Mouse (Mus musculus): ENCODE measurements around the gene Plpp1. TPM values are rescaled to one million over a fixed set of nuclear protein-coding genes. Genes with fewer than 3 reads are reported as not detected.
A peak's percentile ranks its signal among the peaks of the same experiment; 100 is the strongest.

Plpp1 gene
- polyA plus RNA-seq, 1 experiment from 2014 or later, result 137 TPM

DNA sequence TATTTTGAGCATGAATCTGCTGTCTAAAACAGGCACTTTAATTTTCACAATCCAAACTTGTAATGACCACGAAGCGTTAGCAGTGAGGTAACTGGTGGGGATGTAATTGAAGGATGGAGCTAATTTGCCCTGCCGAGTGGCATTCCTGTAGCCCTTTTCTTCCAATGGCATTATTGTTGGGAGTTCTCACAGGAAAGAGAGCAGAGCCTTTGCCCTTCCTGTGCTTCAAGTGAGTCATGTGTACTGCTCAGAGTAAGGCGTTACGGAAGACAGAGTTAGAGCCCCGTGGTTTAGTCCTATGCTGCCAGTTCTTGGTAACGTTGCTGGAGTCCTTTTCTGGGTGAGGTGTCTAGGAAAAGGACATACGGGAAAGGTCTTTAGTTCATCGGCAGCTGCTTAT, 10.2 kb downstream of the Plpp1 start:
- DNase-seq (ENCODE audit: low spot score) (no peak), ATAC-seq (ENCODE audit: low FRiP score, low TSS enrichment) (peak; percentile 67)
- WGBS, result 55% methylated on average over 9 of the region's 9 CpGs
- peak overlapping the region; percentile 5; the same call in 1 of the 2 replicates for H3K4me2 ChIP-seq (replicated peaks; ENCODE audit: low read depth)
- no peaks in the 10 kb centered on the region for H3K27me3 ChIP-seq (ENCODE audit: control insufficient read depth, insufficient read depth, low read length)
- H3K27ac ChIP-seq (replicated peaks), result 0 out of 2 replicates have a peak overlapping the region, but pooled peaks have one; percentile 35
- H3K4me1 ChIP-seq (replicated peaks; ENCODE audit: control insufficient read depth, insufficient read depth), result 0 out of 2 replicates have a peak, but pooled peaks cover 2% of the 10 kb centered on the region
- peaks cover 7% of the 10 kb centered on the region; the same call in 1 of the 2 replicates for H3K36me3 ChIP-seq (ENCODE audit: control insufficient read depth, insufficient read depth, low read length)
- no peak overlapping the region for H3K9ac ChIP-seq (ENCODE audit: low read length)
- no peaks in the 10 kb centered on the region for H3K9me3 ChIP-seq (ENCODE audit: control insufficient read depth, low read length)
- no peak for TF ChIP-seq EP300 (optimal IDR thresholded peaks at IDR 0.05)
- TF ChIP-seq CTCF (IDR thresholded peaks at IDR 0.05; ENCODE audit: low read depth), result no peak
- no peak overlapping the region for H3K4me3 ChIP-seq (ENCODE audit: low read depth, low read length)

- Histone ChIP-seq H3K9me3 (ENCODE audit: control insufficient read depth, low read length) (no peaks in the 10 kb centered on the region), H3K27ac (replicated peaks) (no peak overlapping the region), H3K36me3 (ENCODE audit: control insufficient read depth, insufficient read depth, low read length) (0 out of 2 replicates have a peak, but pooled peaks cover 4% of the 10 kb centered on the region), H3K4me3 (ENCODE audit: low read depth, low read length) (no peak overlapping the region), H3K4me1 (replicated peaks; ENCODE audit: control insufficient read depth, insufficient read depth) (0 out of 2 replicates have a peak, but pooled peaks cover 2% of the 10 kb centered on the region), H3K27me3 (ENCODE audit: control insufficient read depth, insufficient read depth, low read length) (no peaks in the 10 kb centered on the region), H3K9ac (ENCODE audit: low read length) (no peak overlapping the region), H3K4me2 (replicated peaks; ENCODE audit: low read depth) (no peak overlapping the region)
- ATAC-seq (ENCODE audit: low FRiP score, low TSS enrichment), result no peak
- TF ChIP-seq EP300 (optimal IDR thresholded peaks at IDR 0.05) (no peak), CTCF (IDR thresholded peaks at IDR 0.05; ENCODE audit: low read depth) (no peak)
- WGBS, result 85% methylated on average over 8 of the region's 8 CpGs
- DNase-seq (ENCODE audit: low spot score), result no peak
Observed at GRCm38 (mm10) chr13:112811708-112812403, 11.3 kb downstream of the Plpp1 start.

DNA sequence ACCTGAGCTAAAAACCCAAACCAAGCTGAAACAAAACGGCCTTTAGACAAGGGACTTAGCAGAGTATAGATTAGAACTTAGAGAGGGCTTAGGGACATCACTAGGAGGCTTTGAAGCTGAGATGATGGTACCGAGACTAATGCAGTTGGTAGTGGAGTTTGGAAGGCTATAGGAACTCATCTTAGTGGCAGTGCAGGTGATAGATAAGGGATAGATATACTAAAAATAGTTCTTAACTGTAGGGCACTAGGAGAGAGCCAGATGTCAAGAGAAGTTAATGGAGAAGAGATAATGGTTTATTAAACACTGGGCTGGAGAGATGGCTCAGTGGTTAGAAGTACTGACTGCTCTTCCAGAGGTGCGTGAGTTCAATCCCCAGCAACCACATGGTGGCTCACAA, 15.4 kb downstream of the Plpp1 start:
- no peak overlapping the region for H3K4me3 ChIP-seq (ENCODE audit: low read depth, low read length)
- H3K36me3 ChIP-seq (ENCODE audit: control insufficient read depth, insufficient read depth, low read length), result 0 out of 2 replicates have a peak, but pooled peaks cover 2% of the 10 kb centered on the region
- H3K27me3 ChIP-seq (ENCODE audit: control insufficient read depth, insufficient read depth, low read length), result no peaks in the 10 kb centered on the region
- H3K4me1 ChIP-seq (replicated peaks; ENCODE audit: control insufficient read depth, insufficient read depth), result no peaks in the 10 kb centered on the region
- no peaks in the 10 kb centered on the region for H3K9me3 ChIP-seq (ENCODE audit: control insufficient read depth, low read length)
- no peak overlapping the region for H3K9ac ChIP-seq (ENCODE audit: low read length)
- no peak for ATAC-seq (ENCODE audit: low FRiP score, low TSS enrichment)
- H3K4me2 ChIP-seq (replicated peaks; ENCODE audit: low read depth), result no peak overlapping the region
- TF ChIP-seq CTCF (IDR thresholded peaks at IDR 0.05; ENCODE audit: low read depth), result no peak
- TF ChIP-seq EP300 (optimal IDR thresholded peaks at IDR 0.05), result no peak
- 88% methylated on average over 3 of the region's 3 CpGs for WGBS
- DNase-seq (ENCODE audit: low spot score), result no peak
- H3K27ac ChIP-seq (replicated peaks), result no peak overlapping the region

DNA sequence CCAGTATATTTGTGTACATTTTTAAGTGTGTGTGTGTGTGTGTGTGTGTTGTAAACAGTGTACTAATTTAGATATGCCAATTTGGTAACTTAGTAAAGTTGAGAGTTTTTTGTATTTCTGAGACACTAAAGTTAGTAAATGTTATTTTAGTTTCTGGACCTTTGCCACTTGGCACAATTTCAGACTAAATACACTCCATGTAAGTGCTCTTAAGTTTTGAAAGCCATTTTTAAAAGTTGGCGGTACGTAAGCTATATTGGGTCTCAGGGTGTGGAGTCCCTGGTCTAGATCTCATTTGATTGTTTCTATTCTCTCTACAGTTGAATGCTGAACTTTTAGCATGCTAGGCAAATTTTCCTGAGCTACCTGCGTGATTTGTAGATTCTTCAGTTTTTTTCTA, 17.5 kb downstream of the Plpp1 start:
- H3K4me3 ChIP-seq (ENCODE audit: low read depth, low read length), result no peak overlapping the region
- H3K9ac ChIP-seq (ENCODE audit: low read length), result no peak overlapping the region
- 0 out of 2 replicates have a peak, but pooled peaks cover 2% of the 10 kb centered on the region for H3K36me3 ChIP-seq (ENCODE audit: control insufficient read depth, insufficient read depth, low read length)
- no peak for TF ChIP-seq CTCF (IDR thresholded peaks at IDR 0.05; ENCODE audit: low read depth)
- TF ChIP-seq EP300 (optimal IDR thresholded peaks at IDR 0.05), result no peak
- ATAC-seq (ENCODE audit: low FRiP score, low TSS enrichment) (no peak), DNase-seq (ENCODE audit: low spot score) (no peak)
- H3K4me2 ChIP-seq (replicated peaks; ENCODE audit: low read depth), result no peak overlapping the region
- H3K27me3 ChIP-seq (ENCODE audit: control insufficient read depth, insufficient read depth, low read length), result no peaks in the 10 kb centered on the region
- no peak overlapping the region for H3K27ac ChIP-seq (replicated peaks)
- H3K9me3 ChIP-seq (ENCODE audit: control insufficient read depth, low read length), result no peaks in the 10 kb centered on the region
- no peaks in the 10 kb centered on the region for H3K4me1 ChIP-seq (replicated peaks; ENCODE audit: control insufficient read depth, insufficient read depth)
- 46% methylated on average over 3 of the region's 3 CpGs for WGBS

GRCm38 (mm10) chr13:112822413-112822812, 21.8 kb downstream of the Plpp1 start:
- Histone ChIP-seq H3K36me3 (ENCODE audit: control insufficient read depth, insufficient read depth, low read length) (0 out of 2 replicates have a peak, but pooled peaks cover 2% of the 10 kb centered on the region), H3K4me2 (replicated peaks; ENCODE audit: low read depth) (no peak overlapping the region), H3K9ac (ENCODE audit: low read length) (no peak overlapping the region), H3K4me3 (ENCODE audit: low read depth, low read length) (no peak overlapping the region), H3K4me1 (replicated peaks; ENCODE audit: control insufficient read depth, insufficient read depth) (no peaks in the 10 kb centered on the region), H3K27me3 (ENCODE audit: control insufficient read depth, insufficient read depth, low read length) (no peaks in the 10 kb centered on the region), H3K9me3 (ENCODE audit: control insufficient read depth, low read length) (no peaks in the 10 kb centered on the region), H3K27ac (replicated peaks) (no peak overlapping the region)
- 58% methylated on average over 3 of the region's 3 CpGs for WGBS
- DNase-seq (ENCODE audit: low spot score), result no peak
- TF ChIP-seq EP300 (optimal IDR thresholded peaks at IDR 0.05), result no peak
- no peak for TF ChIP-seq CTCF (IDR thresholded peaks at IDR 0.05; ENCODE audit: low read depth)
- ATAC-seq (ENCODE audit: low FRiP score, low TSS enrichment), result 0 out of 2 replicates have a peak, but pooled peaks have one; percentile 49

GRCm38 (mm10) chr13:112823236-112823910, 22.8 kb downstream of the Plpp1 start:
- WGBS, result 60% methylated on average over 6 of the region's 6 CpGs
- H3K27ac ChIP-seq (replicated peaks), result no peak overlapping the region

More at GRCm38 (mm10) chr13:112823236-112823910, 22.8 kb downstream of the Plpp1 start:
- no peaks in the 10 kb centered on the region for H3K9me3 ChIP-seq (ENCODE audit: control insufficient read depth, low read length)
- H3K36me3 ChIP-seq (ENCODE audit: control insufficient read depth, insufficient read depth, low read length), result 0 out of 2 replicates have a peak, but pooled peaks cover 2% of the 10 kb centered on the region
- TF ChIP-seq EP300 (optimal IDR thresholded peaks at IDR 0.05) (no peak), CTCF (IDR thresholded peaks at IDR 0.05; ENCODE audit: low read depth) (no peak)
- H3K4me3 ChIP-seq (ENCODE audit: low read depth, low read length), result no peak overlapping the region
- no peak for DNase-seq (ENCODE audit: low spot score)
- no peak overlapping the region for H3K9ac ChIP-seq (ENCODE audit: low read length)
- no peak overlapping the region for H3K4me2 ChIP-seq (replicated peaks; ENCODE audit: low read depth)
- ATAC-seq (ENCODE audit: low FRiP score, low TSS enrichment), result no peak
- no peaks in the 10 kb centered on the region for H3K4me1 ChIP-seq (replicated peaks; ENCODE audit: control insufficient read depth, insufficient read depth)
- no peaks in the 10 kb centered on the region for H3K27me3 ChIP-seq (ENCODE audit: control insufficient read depth, insufficient read depth, low read length)

Data from stomach, postnatal 0 days (tissue).